ENCODE assay signal across 9 mouse cellular contexts in the genomic region with DNA sequence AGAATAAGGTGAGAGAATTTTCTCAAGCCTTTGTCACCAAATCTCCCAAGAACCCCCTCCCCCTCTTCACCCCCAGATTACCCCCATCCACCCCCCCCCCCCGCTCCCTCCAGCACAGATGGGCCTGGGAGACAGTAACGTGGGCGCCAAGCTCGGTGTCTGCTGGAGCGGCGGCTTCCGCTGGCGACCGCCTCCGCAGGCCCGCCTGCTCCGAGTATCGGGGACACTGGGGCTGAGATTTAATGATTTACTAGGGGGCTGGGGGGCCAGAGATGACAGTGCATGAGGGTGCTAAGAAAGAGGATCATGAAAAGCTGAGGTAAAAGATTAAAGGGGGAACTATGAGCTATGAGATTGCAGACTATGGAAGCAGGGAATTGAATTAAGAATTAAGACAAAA. TPM values are rescaled to one million over a fixed set of nuclear protein-coding genes. Genes with fewer than 3 reads are reported as not detected.
A peak's percentile ranks its signal among the peaks of the same experiment; 100 is the strongest.
DNase-seq lines count a peak whose midpoint lies in the region; ATAC-seq lines count a peak whose summit lies in the region.
"Had no signal": no experiment of that assay in that cellular context is flagged by ENCODE, and none has a peak within 500 bp of the region (broad histone marks: within the 10 kb centered on the region; RNA-seq: fewer than 3 reads in every experiment).

No protein-coding gene starts in this region.

- H3K9ac ChIP-seq in hindbrain, embryonic 12.5 days = 0 out of 2 replicates have a peak overlapping the region, but pooled peaks have one; percentile 9
- H3K9ac ChIP-seq in midbrain, embryonic 15.5 days = no peak overlapping the region

- H3K36me3 ChIP-seq in hindbrain, embryonic 12.5 days = no peaks in the 10 kb centered on the region
- H3K36me3 ChIP-seq in midbrain, embryonic 15.5 days (replicated peaks) = no peaks in the 10 kb centered on the region

- WGBS in hindbrain, embryonic 12.5 days = 27% methylated on average over 13 of the region's 13 CpGs
- 28% methylated on average over 13 of the region's 13 CpGs for WGBS in midbrain, embryonic 15.5 days

- peak overlapping the region; percentile 94 for H3K4me2 ChIP-seq in hindbrain, embryonic 12.5 days (replicated peaks)
- 0 out of 2 replicates have a peak overlapping the region, but pooled peaks have one; percentile 5 for H3K4me2 ChIP-seq in midbrain, embryonic 15.5 days

- H3K4me3 ChIP-seq in hindbrain, embryonic 12.5 days = no peak overlapping the region
- H3K4me3 ChIP-seq in midbrain, embryonic 15.5 days = no peak overlapping the region

- ATAC-seq in cerebellum, adult (ENCODE audit: insufficient number of reproducible peaks, low FRiP score, low TSS enrichment) = no peak
- ATAC-seq in hindbrain, embryonic 12.5 days (ENCODE audit: low FRiP score) = no peak
- no peak for ATAC-seq in midbrain, embryonic 15.5 days (replicated peaks)
- no peak for ATAC-seq in frontal cortex, adult (ENCODE audit: low TSS enrichment)

- H3K27ac ChIP-seq in hindbrain, embryonic 12.5 days = peak overlapping the region; percentile 96
- H3K27ac ChIP-seq in midbrain, embryonic 15.5 days = peak overlapping the region; percentile 86

- peaks cover 68% of the 10 kb centered on the region for H3K4me1 ChIP-seq in hindbrain, embryonic 12.5 days
- H3K4me1 ChIP-seq in midbrain, embryonic 15.5 days = peaks cover 71% of the 10 kb centered on the region

- no peaks in the 10 kb centered on the region for H3K27me3 ChIP-seq in hindbrain, embryonic 12.5 days
- no peaks in the 10 kb centered on the region for H3K27me3 ChIP-seq in midbrain, embryonic 15.5 days (replicated peaks)

- peak; percentile 51 for DNase-seq in cerebellum, adult 9-11 months
- DNase-seq in brain, adult 2 months (ENCODE audit: low read depth, low spot score) = peak; percentile 81
- DNase-seq in kidney, postnatal 4 days = no peak
- DNase-seq in ovary, postnatal 10 days (ENCODE audit: low spot score) = no peak
- DNase-seq: heart, postnatal 4 days had no signal

- H3K9me3 ChIP-seq in hindbrain, embryonic 12.5 days (replicated peaks) = no peaks in the 10 kb centered on the region
- no peaks in the 10 kb centered on the region for H3K9me3 ChIP-seq in midbrain, embryonic 15.5 days

RNA-seq across cellular contexts. Expression of gene Dnajb5, which starts 1.1 kb away (rescaled TPM):
- 32.4 and 37.4 TPM in 2 replicates for polyA plus RNA-seq in hindbrain, embryonic 12.5 days (2016; fragmentation: Nextera tagmentation; extraction: Ambion mirVana)
- polyA plus RNA-seq in midbrain, embryonic 15.5 days (2015; fragmentation: Nextera tagmentation; extraction: Ambion mirVana) = 51.5 and 53.0 TPM in 2 replicates

RNA-seq across cellular contexts. Expression of gene 1700022I11Rik, which starts 20.9 kb away (rescaled TPM):
- polyA plus RNA-seq in hindbrain, embryonic 12.5 days (2016; fragmentation: Nextera tagmentation; extraction: Ambion mirVana) = 0.61 and 1.2 TPM in 2 replicates
- 0.29 and 0.50 TPM in 2 replicates for polyA plus RNA-seq in midbrain, embryonic 15.5 days (2015; fragmentation: Nextera tagmentation; extraction: Ambion mirVana)

RNA-seq across cellular contexts. Expression of gene Phf24, which starts 32.1 kb away (rescaled TPM):
- polyA plus RNA-seq in hindbrain, embryonic 12.5 days (2016; fragmentation: Nextera tagmentation; extraction: Ambion mirVana) = 7.9 TPM in 2 replicates
- 40.5 and 41.2 TPM in 2 replicates for polyA plus RNA-seq in midbrain, embryonic 15.5 days (2015; fragmentation: Nextera tagmentation; extraction: Ambion mirVana)

RNA-seq across cellular contexts. Expression of gene Vcp, which starts 51.8 kb away (rescaled TPM):
- 626 and 637 TPM in 2 replicates for polyA plus RNA-seq in hindbrain, embryonic 12.5 days (2016; fragmentation: Nextera tagmentation; extraction: Ambion mirVana)
- 485 and 501 TPM in 2 replicates for polyA plus RNA-seq in midbrain, embryonic 15.5 days (2015; fragmentation: Nextera tagmentation; extraction: Ambion mirVana)

Comparison
In these comparisons a context has a peak if more than half of its experiments do, and no peak if none do; other contexts are left out.
1. DNase-seq: peak in cerebellum, adult 9-11 months (single experiment) and brain, adult 2 months (single experiment); none in kidney, postnatal 4 days (0 of 2) and ovary, postnatal 10 days (single experiment).